In the genomic region with DNA sequence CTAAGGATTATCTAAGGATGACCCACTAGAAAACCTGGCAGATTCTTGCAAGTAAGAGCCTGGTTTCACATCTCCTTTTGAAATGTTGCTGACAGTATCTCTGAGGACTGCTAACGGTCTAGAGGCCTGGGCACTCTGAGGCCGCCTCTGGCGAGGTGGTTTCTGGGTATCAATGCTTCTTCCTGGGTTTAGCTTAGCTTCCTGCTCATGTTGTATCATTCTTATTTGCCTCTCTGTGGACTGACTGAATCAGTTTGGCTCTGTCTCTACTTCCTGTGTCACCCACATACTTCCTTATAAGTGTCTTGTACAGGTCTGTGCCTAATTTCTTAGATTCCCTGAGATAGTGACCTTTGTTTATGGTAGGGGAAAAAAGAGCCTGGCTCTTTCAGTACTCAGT, we compare ENCODE assay signal across 13 mouse cellular contexts. TPM values are rescaled to one million over a fixed set of nuclear protein-coding genes. Genes with fewer than 3 reads are reported as not detected.
A peak's percentile ranks its signal among the peaks of the same experiment; 100 is the strongest.
DNase-seq lines count a peak whose midpoint lies in the region; ATAC-seq lines count a peak whose summit lies in the region.
"Had no signal": no experiment of that assay in that cellular context is flagged by ENCODE, and none has a peak within 500 bp of the region (broad histone marks: within the 10 kb centered on the region; RNA-seq: fewer than 3 reads in every experiment).

No protein-coding gene starts in this region.

- intact Hi-C loops in heart, postnatal 10 days (cut with DNase I) = no loop called here

- peak; percentile 93 for ATAC-seq in granulocyte monocyte progenitor cell, adult 5-6 weeks (replicated peaks; ENCODE audit: poor library complexity, severe bottlenecking)
- ATAC-seq: liver, embryonic 12.5 days had no signal

- DNase-seq in heart, adult 8-10 months (ENCODE audit: low spot score) = peak; percentile 35
- DNase-seq in heart, postnatal 10 days = no peak
- DNase-seq in CD4-positive, CD25-positive, alpha-beta regulatory T cell, adult 2 months (ENCODE audit: low read depth, low spot score) = peak; percentile 60
- DNase-seq in spleen, adult 18-20 months = peak; percentile 52 to 58
- no peak for DNase-seq in embryo, embryonic 11 days
- no peak for DNase-seq in layer of hippocampus, adult 8-10 months (ENCODE audit: low spot score in 2 of 2)
- DNase-seq in yolk sac, embryonic 10.5 days (ENCODE audit: low spot score) = no peak
- DNase-seq: cerebellum, postnatal 25 days; kidney, adult 8-10 months; layer of hippocampus, postnatal 36 days; right cerebral cortex, postnatal 14 days had no signal

RNA-seq across cellular contexts. Expression of gene Igsf8, which starts 15.7 kb away (rescaled TPM):
- total RNA-seq in heart, adult 8-10 months (2022) = 10 to 100 TPM in 3 of 4 experiments, 1 to 10 TPM in 1; 9.8 to 12.2 (median 11.5) TPM
- total RNA-seq in heart, postnatal 10 days (2021) = 10 to 100 TPM; 13.6 to 17.1 TPM
- total RNA-seq in granulocyte monocyte progenitor cell, adult 5-6 weeks (2014; fragmentation: Nextera tagmentation) = 53.7 and 58.4 TPM in 2 replicates
- total RNA-seq in granulocyte monocyte progenitor cell, adult 5-6 weeks (2017) = 24.8 and 25.0 TPM in 2 replicates
- 100 to 1,000 TPM; 226 to 260 (median 236) TPM for total RNA-seq in layer of hippocampus, adult 8-10 months (2022)

RNA-seq across cellular contexts. Expression of gene Atp1a4, which starts 19.0 kb away (rescaled TPM):
- total RNA-seq in heart, adult 8-10 months (2022) = not detected
- total RNA-seq in heart, postnatal 10 days (2021) = not detected
- total RNA-seq in granulocyte monocyte progenitor cell, adult 5-6 weeks (2014; fragmentation: Nextera tagmentation) = not detected in 2 replicates
- total RNA-seq in granulocyte monocyte progenitor cell, adult 5-6 weeks (2017) = not detected in 2 replicates
- not detected for total RNA-seq in layer of hippocampus, adult 8-10 months (2022)
- total RNA-seq: layer of hippocampus, postnatal 36 days had no signal

RNA-seq across cellular contexts. Expression of gene Atp1a2, which starts 20.7 kb away (rescaled TPM):
- 100 to 1,000 TPM; 457 to 541 (median 497) TPM for total RNA-seq in heart, adult 8-10 months (2022)
- 100 to 1,000 TPM; 228 to 235 TPM for total RNA-seq in heart, postnatal 10 days (2021)
- total RNA-seq in granulocyte monocyte progenitor cell, adult 5-6 weeks (2014; fragmentation: Nextera tagmentation) = not detected in 2 replicates
- not detected in 2 replicates for total RNA-seq in granulocyte monocyte progenitor cell, adult 5-6 weeks (2017)
- 100 to 1,000 TPM; 613 to 678 (median 645) TPM for total RNA-seq in layer of hippocampus, adult 8-10 months (2022)

RNA-seq across cellular contexts. Expression of gene Kcnj9, which starts 51.9 kb away (rescaled TPM):
- total RNA-seq in heart, adult 8-10 months (2022) = not detected
- total RNA-seq in heart, postnatal 10 days (2021) = not detected
- total RNA-seq in granulocyte monocyte progenitor cell, adult 5-6 weeks (2014; fragmentation: Nextera tagmentation) = not detected in 2 replicates
- not detected in 2 replicates for total RNA-seq in granulocyte monocyte progenitor cell, adult 5-6 weeks (2017)
- total RNA-seq in layer of hippocampus, adult 8-10 months (2022) = 10 to 100 TPM; 66.5 to 88.7 (median 77.5) TPM

RNA-seq across cellular contexts. Expression of gene Casq1, which starts 57.5 kb away (rescaled TPM):
- total RNA-seq in heart, adult 8-10 months (2022) = 1 to 10 TPM; 2.5 to 6.9 (median 3.7) TPM
- total RNA-seq in heart, postnatal 10 days (2021) = 1 to 10 TPM; 6.6 to 9.1 TPM
- total RNA-seq in granulocyte monocyte progenitor cell, adult 5-6 weeks (2014; fragmentation: Nextera tagmentation) = not detected in 2 replicates
- not detected in 2 replicates for total RNA-seq in granulocyte monocyte progenitor cell, adult 5-6 weeks (2017)
- under 1 TPM in 3 of 4 experiments, not detected in 1; 0.67 to 0.91 (median 0.78) TPM for total RNA-seq in layer of hippocampus, adult 8-10 months (2022)

Comparison
In these comparisons a context has a peak if more than half of its experiments do, and no peak if none do; other contexts are left out.
1. DNase-seq: peak in heart, adult 8-10 months (single experiment), CD4-positive, CD25-positive, alpha-beta regulatory T cell, adult 2 months (single experiment) and spleen, adult 18-20 months (2 of 2); none in heart, postnatal 10 days (0 of 2), embryo, embryonic 11 days (single experiment), layer of hippocampus, adult 8-10 months (0 of 2) and yolk sac, embryonic 10.5 days (single experiment).
2. RNA of gene Atp1a2, which starts 20.7 kb away (total RNA-seq): 613 to 678 TPM in layer of hippocampus, adult 8-10 months, 457 to 541 TPM in heart, adult 8-10 months and 228 to 235 TPM in heart, postnatal 10 days; not detected in granulocyte monocyte progenitor cell, adult 5-6 weeks; every median in the first group is over 100 times any median in the second.